Comparison of ENCODE assay signal across 8 mouse cellular contexts in genomic region chr4:121016021-121016898, GRCm38 (mm10). TPM values are rescaled to one million over a fixed set of nuclear protein-coding genes. Genes with fewer than 3 reads are reported as not detected.
A peak's percentile ranks its signal among the peaks of the same experiment; 100 is the strongest.
DNase-seq lines count a peak whose midpoint lies in the region; ATAC-seq lines count a peak whose summit lies in the region.

No protein-coding gene starts in this region.

- DNase-seq in layer of hippocampus, adult 18-20 months (ENCODE audit: low spot score in 2 of 2) = peak; percentile 42 to 43
- DNase-seq in layer of hippocampus, adult 9-10 months (ENCODE audit: low spot score) = no peak
- DNase-seq in c-Kit-negative CD71-positive TER-119-positive erythroid progenitor cells, embryonic 14.5 days (ENCODE audit: low read depth, low spot score) = peak; percentile 47
- peak; percentile 54 for DNase-seq in thymus, postnatal 4 days

- H3K4me1 ChIP-seq in forebrain, embryonic 13.5 days = peaks cover 18% of the 10 kb centered on the region
- H3K4me1 ChIP-seq in liver, embryonic 12.5 days = peaks cover 61% of the 10 kb centered on the region
- peaks cover 24% of the 10 kb centered on the region for H3K4me1 ChIP-seq in neural tube, embryonic 14.5 days (ENCODE audit: control insufficient read depth, insufficient read depth, low read length)

- H3K4me2 ChIP-seq in forebrain, embryonic 13.5 days = peak overlapping the region; percentile 93
- peak overlapping the region; percentile 84 for H3K4me2 ChIP-seq in liver, embryonic 12.5 days
- H3K4me2 ChIP-seq in neural tube, embryonic 14.5 days (ENCODE audit: low read depth, low read length) = peak overlapping the region; percentile 80

- no peaks in the 10 kb centered on the region for H3K27me3 ChIP-seq in forebrain, embryonic 13.5 days
- H3K27me3 ChIP-seq in liver, embryonic 12.5 days (replicated peaks) = no peaks in the 10 kb centered on the region
- H3K27me3 ChIP-seq in neural tube, embryonic 14.5 days (ENCODE audit: control insufficient read depth, insufficient read depth, low read length) = no peaks in the 10 kb centered on the region

- WGBS in forebrain, embryonic 13.5 days = 9% methylated on average over 39 of the region's 40 CpGs
- WGBS in liver, embryonic 12.5 days (ENCODE audit: insufficient replicate concordance) = 1% methylated on average over 39 of the region's 40 CpGs
- 7% methylated on average over 37 of the region's 40 CpGs for WGBS in neural tube, embryonic 14.5 days

- no peaks in the 10 kb centered on the region for H3K9me3 ChIP-seq in forebrain, embryonic 13.5 days (replicated peaks)
- H3K9me3 ChIP-seq in liver, embryonic 12.5 days (replicated peaks) = no peaks in the 10 kb centered on the region
- H3K9me3 ChIP-seq in neural tube, embryonic 14.5 days (ENCODE audit: control insufficient read depth, low read length) = no peaks in the 10 kb centered on the region

- H3K9ac ChIP-seq in forebrain, embryonic 13.5 days = peak overlapping the region; percentile 95
- peak overlapping the region; percentile 99 for H3K9ac ChIP-seq in liver, embryonic 12.5 days
- H3K9ac ChIP-seq in neural tube, embryonic 14.5 days (replicated peaks; ENCODE audit: low read depth, low read length) = peak overlapping the region; percentile 86

- H3K27ac ChIP-seq in forebrain, embryonic 13.5 days = peak overlapping the region; percentile 72; the same call in 1 of the 2 replicates
- peak overlapping the region; percentile 92 for H3K27ac ChIP-seq in liver, embryonic 12.5 days
- peak overlapping the region; percentile 63 for H3K27ac ChIP-seq in neural tube, embryonic 14.5 days (ENCODE audit: low read depth, low read length)

- peak; percentile 56 for ATAC-seq in forebrain, embryonic 13.5 days
- peak; percentile 27 for ATAC-seq in inflammation-experienced regulatory T-cells, adult 6 months
- peak; percentile 53 for ATAC-seq in liver, embryonic 12.5 days
- ATAC-seq in neural tube, embryonic 14.5 days (ENCODE audit: low read depth) = peak; percentile 58

- H3K36me3 ChIP-seq in forebrain, embryonic 13.5 days (ENCODE audit: poor library complexity, severe bottlenecking) = no peaks in the 10 kb centered on the region
- 0 out of 2 replicates have a peak, but pooled peaks cover 4% of the 10 kb centered on the region for H3K36me3 ChIP-seq in liver, embryonic 12.5 days
- H3K36me3 ChIP-seq in neural tube, embryonic 14.5 days (ENCODE audit: control insufficient read depth, insufficient read depth, low read length) = no peaks in the 10 kb centered on the region

- H3K4me3 ChIP-seq in forebrain, embryonic 13.5 days = peak overlapping the region; percentile 98
- peak overlapping the region; percentile 100 for H3K4me3 ChIP-seq in liver, embryonic 12.5 days
- peak overlapping the region; percentile 96 for H3K4me3 ChIP-seq in neural tube, embryonic 14.5 days (ENCODE audit: low read depth, low read length)

RNA-seq across cellular contexts. Expression of gene Smap2, which starts 0.8 kb away (rescaled TPM):
- 100 to 1,000 TPM; 162 TPM for total RNA-seq in layer of hippocampus, adult 18-20 months (2021)
- 22.2 and 22.7 TPM in 2 replicates for polyA plus RNA-seq in forebrain, embryonic 13.5 days (2015; fragmentation: Nextera tagmentation; extraction: Ambion mirVana)
- polyA plus RNA-seq in inflammation-experienced regulatory T-cells, adult 6 months (2017; shearing (Covaris generic)) = 10 to 100 TPM; 39.3 to 42.2 (median 40.5) TPM
- 45.5 and 46.9 TPM in 2 replicates for polyA plus RNA-seq in liver, embryonic 12.5 days (2016; fragmentation: Nextera tagmentation; extraction: Ambion mirVana)
- polyA plus RNA-seq in neural tube, embryonic 14.5 days (2014; fragmentation: Nextera tagmentation; extraction: Ambion mirVana) = 55.0 and 59.4 TPM in 2 replicates

RNA-seq across cellular contexts. Expression of gene Col9a2, which starts 22.9 kb away (rescaled TPM):
- total RNA-seq in layer of hippocampus, adult 18-20 months (2021) = 1 to 10 TPM; 2.2 to 3.6 TPM
- polyA plus RNA-seq in forebrain, embryonic 13.5 days (2015; fragmentation: Nextera tagmentation; extraction: Ambion mirVana) = 1.6 and 1.9 TPM in 2 replicates
- not detected for polyA plus RNA-seq in inflammation-experienced regulatory T-cells, adult 6 months (2017; shearing (Covaris generic))
- polyA plus RNA-seq in liver, embryonic 12.5 days (2016; fragmentation: Nextera tagmentation; extraction: Ambion mirVana) = 2.7 and 3.7 TPM in 2 replicates
- polyA plus RNA-seq in neural tube, embryonic 14.5 days (2014; fragmentation: Nextera tagmentation; extraction: Ambion mirVana) = 8.1 and 10.5 TPM in 2 replicates
